Mouse (Mus musculus) bone marrow, adult 2 months (tissue): ENCODE results near the gene Etv6. TPM values are rescaled to one million over a fixed set of nuclear protein-coding genes. Genes with fewer than 3 reads are reported as not detected.
"Not testable (repeated sequence)": the region's sequence is repeated elsewhere in the genome, so short reads cannot be mapped to it uniquely, and the experiment has no call there.

Source experiments
- H3K27ac ChIP-seq: fragments of 200-500 bp; 2 replicates; pipeline ENCODE4 v1.5.1; 2012; ENCODE audit warnings: low read depth, mild to moderate bottlenecking, control low read depth, inconsistent platforms, low read length; ENCODE audit not compliant: control insufficient read depth, poor library complexity, insufficient read depth
- H3K4me1 ChIP-seq: fragments of 200-500 bp; 2 replicates; pipeline ENCODE4 v1.6.1; 2011; ENCODE audit warnings: low read length; ENCODE audit not compliant: control insufficient read depth, insufficient read depth
- H3K4me3 ChIP-seq: fragments of 200-500 bp; replicated peaks from 2 replicates; pipeline ENCODE3; 2011; ENCODE audit warnings: mild to moderate bottlenecking, low read depth, low read length, control low read depth; ENCODE audit not compliant: control insufficient read depth
- CTCF ChIP-seq: fragments of 200-500 bp; IDR thresholded peaks from 2 replicates; pipeline ENCODE4 v1.5.1; 2011; ENCODE audit warnings: low read length, control low read depth; ENCODE audit not compliant: control insufficient read depth, insufficient read depth
- POLR2A ChIP-seq: fragments of 200-500 bp; IDR thresholded peaks from 2 replicates; pipeline ENCODE4 v1.6.1; 2011; ENCODE audit warnings: low read depth, mild to moderate bottlenecking, control low read depth, low read length, borderline replicate concordance; ENCODE audit not compliant: control insufficient read depth
- WGBS: fragments of 180-500 bp; shearing (Covaris S2); methylation state at CpG from one replicate; pipeline ENCODE4 v1.1.7; 2018; 5-methylcytosine and 5-hydroxymethylcytosine counted together
- polyA plus RNA-seq: library from polyadenylated mRNA; stranded (reverse); fragments of >200 nt; gene quantifications from 2 replicates; pipeline ENCODE4 v1.2.4, GENCODE M21; 2011; ENCODE audit warnings: low replicate concordance; ENCODE audit not compliant: missing spikeins, insufficient read depth, insufficient read length

The Etv6 gene
- 6.6 and 10.9 TPM in 2 replicates for polyA plus RNA-seq

DNA sequence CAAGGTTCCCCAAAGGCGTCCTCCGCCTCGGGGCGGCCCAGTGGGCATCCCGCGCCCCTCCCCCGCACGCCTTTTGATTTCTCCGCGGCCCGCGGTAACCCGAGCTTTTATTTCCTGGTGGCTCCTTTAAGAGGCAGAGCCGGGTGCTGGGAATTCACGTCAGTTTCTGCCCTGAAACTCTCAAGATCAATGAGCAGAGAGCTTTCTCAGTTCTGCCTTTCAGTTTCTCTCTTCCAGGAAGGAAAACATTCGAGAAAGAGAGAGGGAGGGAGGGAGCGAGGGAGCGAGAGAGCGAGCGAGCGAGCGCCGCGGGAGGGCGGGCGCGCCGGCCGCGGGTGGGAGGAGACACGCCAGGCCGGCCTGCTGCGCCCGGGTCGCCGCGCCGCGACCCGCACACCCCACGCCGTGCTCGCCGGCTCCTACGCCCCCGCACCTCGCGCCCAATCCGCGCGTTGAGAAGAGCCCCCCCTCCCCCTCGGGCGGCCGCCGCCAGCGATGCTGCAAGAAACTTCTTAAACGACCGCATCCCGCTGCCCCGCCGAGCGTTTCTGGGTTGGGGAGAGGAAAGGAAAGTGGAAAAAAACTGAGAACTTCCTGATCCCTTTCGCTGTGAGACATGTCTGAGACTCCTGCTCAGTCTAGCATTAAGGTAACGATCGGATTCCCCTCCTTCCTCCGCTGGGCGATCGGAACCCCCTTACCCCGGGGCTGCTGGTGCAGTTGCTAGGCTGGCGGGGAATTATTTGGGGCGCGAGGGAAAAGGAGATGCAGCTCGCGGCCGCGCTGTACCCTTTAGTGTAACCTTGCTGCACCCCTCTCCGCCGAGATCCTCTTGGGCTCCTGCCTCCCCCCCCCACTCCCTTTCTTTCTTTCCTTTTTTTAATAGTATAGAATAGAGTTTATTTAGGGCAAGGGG, at the start of gene Etv6:
TSS of gene Etv6 (plus strand) at position 211 of the 916 bp plus-strand sequence.
- TF ChIP-seq CTCF = no peak
- TF ChIP-seq POLR2A = peak; percentile 37; the same call in 1 of the 2 replicates
- Histone ChIP-seq H3K4me3 (peak within 1 kb of the TSS; percentile 97), H3K27ac (peak within 1 kb of the TSS; percentile 99), H3K4me1 (peaks cover 6% of the 10 kb centered on the region)
- under 1% methylated on average over 68 of the region's 78 CpGs for WGBS

DNA sequence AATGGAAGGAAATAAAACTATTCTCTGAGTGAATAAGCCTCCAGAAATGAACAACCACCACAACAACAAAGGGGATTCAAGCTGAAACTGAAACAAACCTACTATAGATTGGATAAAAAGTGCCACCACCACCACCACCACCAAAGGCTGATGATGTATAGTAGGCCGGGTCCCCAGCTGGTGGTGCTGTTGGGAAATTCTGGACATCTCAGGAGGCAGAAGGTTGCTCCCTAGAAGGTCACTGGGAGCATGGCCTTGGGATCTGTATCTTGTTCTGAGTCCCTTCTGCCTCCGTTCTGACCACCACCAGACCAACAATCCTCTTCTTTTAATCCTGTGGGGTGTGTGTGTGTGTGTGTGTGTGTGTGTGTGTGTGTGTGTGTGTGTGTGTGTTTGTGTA, 49.3 kb upstream of the Etv6 start:
- 50% methylated on average over 2 of the region's 2 CpGs for WGBS
- H3K4me3 ChIP-seq = no peak overlapping the region
- no peak for TF ChIP-seq CTCF
- TF ChIP-seq POLR2A = no peak

DNA sequence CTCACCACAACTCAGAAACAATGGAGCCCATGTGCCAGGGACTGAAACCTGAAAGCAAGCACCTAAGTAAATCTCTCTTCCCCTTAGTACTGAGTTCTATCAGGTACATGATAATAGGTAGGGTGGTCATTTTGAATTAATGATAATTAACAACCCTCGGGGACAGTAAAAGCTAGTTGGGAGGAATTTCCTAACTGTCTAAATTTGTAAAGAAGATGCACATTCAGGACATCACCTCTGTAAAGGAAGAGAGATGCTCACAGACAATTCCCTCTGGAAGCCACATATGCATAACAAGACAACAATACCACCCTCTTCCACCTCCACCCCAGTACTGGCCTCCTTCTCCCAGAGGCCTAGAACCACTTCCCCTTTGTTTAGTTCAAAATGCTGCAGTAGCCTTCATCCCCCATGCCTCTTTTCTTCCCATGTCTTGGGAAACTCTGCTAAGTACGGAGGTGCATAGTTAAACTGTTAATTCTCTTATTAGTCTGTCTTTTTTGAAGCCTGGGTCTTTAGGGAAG, 48.4 kb upstream of the Etv6 start:
- Histone ChIP-seq H3K4me1 (peaks cover 2% of the 10 kb centered on the region; the same call in 1 of the 2 replicates), H3K4me3 (no peak overlapping the region), H3K27ac (no peak overlapping the region)
- 45% methylated on average over 2 of the region's 2 CpGs for WGBS
- TF ChIP-seq POLR2A (no peak), CTCF (no peak)

More for the DNA sequence above, 49.3 kb upstream of the Etv6 start:
- Histone ChIP-seq H3K4me1 (peaks cover 2% of the 10 kb centered on the region; the same call in 1 of the 2 replicates), H3K27ac (no peak overlapping the region)

DNA sequence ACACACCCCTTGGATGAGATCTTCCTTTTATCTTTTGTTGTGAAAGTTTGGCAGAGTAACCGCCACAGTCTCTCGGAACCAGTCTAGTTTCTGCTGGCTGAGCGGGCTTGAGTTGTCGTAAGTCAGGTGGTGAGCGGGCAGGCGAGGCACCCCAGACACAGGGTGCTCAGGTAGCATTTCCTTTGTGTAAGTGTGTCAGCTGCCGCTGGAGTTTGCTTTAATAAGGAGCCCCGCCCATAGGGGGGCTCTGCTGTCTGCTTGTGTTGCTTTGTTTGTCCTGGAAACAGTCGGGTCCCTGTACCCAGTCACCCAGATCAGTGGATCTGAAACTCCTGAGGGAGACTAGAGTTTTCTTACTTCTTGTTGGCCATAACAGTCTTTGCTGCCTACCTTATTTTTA, 47.5 kb upstream of the Etv6 start:
- Histone ChIP-seq H3K4me1 (peaks cover 2% of the 10 kb centered on the region; the same call in 1 of the 2 replicates), H3K27ac (no peak overlapping the region), H3K4me3 (no peak overlapping the region)
- whole genome bisulfite sequencing = 66% methylated on average over 9 of the region's 9 CpGs
- TF ChIP-seq POLR2A (no peak), CTCF (no peak)

DNA sequence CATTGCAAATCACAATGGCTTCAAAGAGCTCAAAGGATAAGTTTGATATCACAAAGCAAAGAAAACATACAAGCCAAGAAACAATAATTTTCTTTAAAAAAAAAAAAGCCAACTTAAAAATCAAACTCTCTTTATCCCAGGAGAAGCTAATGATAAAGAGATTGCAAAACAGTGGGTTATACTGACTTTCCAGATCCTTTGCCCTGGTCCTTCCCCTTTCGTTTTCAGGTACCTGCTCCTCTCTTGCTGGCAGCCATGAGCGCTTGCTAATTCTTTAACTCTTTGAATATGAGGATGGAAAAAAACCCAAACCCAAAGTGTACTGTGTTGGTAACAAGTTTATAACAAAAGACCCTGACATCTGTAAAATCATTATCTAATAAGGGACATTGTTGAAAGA, 38.0 kb upstream of the Etv6 start:
- H3K4me3 ChIP-seq = no peak overlapping the region
- 37% methylated on average over 2 of the region's 2 CpGs for WGBS
- H3K4me1 ChIP-seq = no peaks in the 10 kb centered on the region
- TF ChIP-seq POLR2A = no peak
- TF ChIP-seq CTCF = no peak
- no peak overlapping the region for H3K27ac ChIP-seq

DNA sequence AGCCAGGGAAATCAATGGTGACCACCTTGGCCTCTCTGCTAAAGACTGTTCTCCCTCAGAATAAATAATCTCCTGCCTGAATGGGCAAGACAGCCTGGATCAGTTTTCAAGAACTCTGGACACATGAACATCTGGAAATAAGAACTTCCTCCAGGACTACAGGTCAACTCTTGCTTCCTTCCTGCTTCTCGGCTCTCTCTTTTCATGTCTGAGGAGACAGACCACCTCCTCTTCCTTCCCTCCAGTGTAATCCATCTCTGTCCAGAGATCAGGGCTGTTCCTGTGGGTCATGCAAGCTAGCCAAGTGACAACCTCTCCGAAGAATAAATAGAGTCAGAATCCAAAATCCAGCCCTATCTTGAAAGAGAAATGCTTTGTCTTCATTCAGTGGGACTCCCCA, 37.6 kb upstream of the Etv6 start:
- TF ChIP-seq CTCF (no peak), POLR2A (no peak)
- H3K27ac ChIP-seq = no peak overlapping the region
- WGBS = 26% methylated on average over 2 of the region's 2 CpGs
- no peak overlapping the region for H3K4me3 ChIP-seq
- no peaks in the 10 kb centered on the region for H3K4me1 ChIP-seq

DNA sequence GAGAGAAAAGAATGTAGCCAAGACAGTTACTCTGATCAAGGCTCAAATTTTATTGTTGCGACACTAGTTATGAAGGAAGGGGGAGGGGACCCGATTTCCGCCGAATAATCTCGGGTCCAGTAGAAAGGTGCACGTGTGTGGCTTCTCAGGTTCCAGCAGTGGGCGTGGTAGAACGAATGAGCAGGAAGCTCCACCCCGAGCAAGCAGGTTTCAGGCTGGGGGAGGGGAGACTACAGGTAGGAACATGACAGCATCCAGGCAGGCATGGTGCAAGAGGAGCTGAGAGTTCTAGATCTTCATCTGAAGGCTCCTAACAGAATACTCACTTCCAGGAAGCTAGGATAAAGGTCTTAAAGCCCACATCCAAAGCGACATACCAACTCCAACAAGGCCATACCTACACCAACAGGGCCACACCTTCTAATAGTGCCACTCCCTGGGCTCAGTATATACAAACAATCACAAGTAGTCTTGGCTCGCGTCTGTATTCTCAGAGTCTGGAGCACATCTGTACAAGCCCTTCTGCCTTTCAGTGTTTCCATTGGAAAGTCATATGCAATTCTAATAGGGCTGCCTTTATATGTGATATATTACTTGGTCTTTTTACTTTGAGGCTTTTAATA, 20.9 kb upstream of the Etv6 start:
- H3K4me1 ChIP-seq = not testable (repeated sequence)

DNA sequence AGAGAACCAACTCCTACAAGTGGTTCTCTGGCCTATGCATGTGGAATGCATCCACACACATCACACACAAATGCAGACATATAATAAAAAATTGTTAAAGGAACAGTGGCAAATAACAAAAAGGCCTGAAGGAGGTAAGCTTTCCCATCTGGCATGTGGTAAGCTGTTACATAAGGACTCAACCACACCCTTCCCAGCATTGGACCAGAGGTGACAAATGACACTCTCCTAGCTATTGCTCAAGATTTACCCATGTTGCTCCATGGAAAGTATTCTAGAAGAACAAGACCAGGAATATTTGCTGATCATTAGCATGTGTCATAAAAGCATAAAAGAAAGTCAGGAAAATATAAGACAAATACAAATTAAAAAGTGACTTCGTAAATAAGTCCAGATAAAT, 16.7 kb upstream of the Etv6 start:
- TF ChIP-seq POLR2A = no peak
- no peak for TF ChIP-seq CTCF
- H3K27ac ChIP-seq = no peak overlapping the region
- no peak overlapping the region for H3K4me3 ChIP-seq
- WGBS = 89% methylated on average over 1 of the region's 1 CpGs
- H3K4me1 ChIP-seq = peaks cover 3% of the 10 kb centered on the region; the same call in 1 of the 2 replicates

More for the DNA sequence above, 20.9 kb upstream of the Etv6 start:
- H3K27ac ChIP-seq, H3K4me3 ChIP-seq: not testable (repeated sequence)
- WGBS = 61% methylated on average over 5 of the region's 12 CpGs
